Mouse (Mus musculus) limb, embryonic 10.5 days (tissue): ENCODE data around the gene Slc3a2. TPM values are rescaled to one million over a fixed set of nuclear protein-coding genes. Genes with fewer than 3 reads are reported as not detected.
"Not testable (repeated sequence)": the region's sequence is repeated elsewhere in the genome, so short reads cannot be mapped to it uniquely, and the experiment has no call there.

Experiments used
- DNase-seq: peaks from one replicate; pipeline ENCODE4 v3.0.0-alpha.2; 2017; ENCODE audit warnings: low spot score
- H3K27ac ChIP-seq: fragments of 300-500 bp; sonication (generic); 2 replicates; pipeline ENCODE4 v1.5.1; 2016; ENCODE audit warnings: mild to moderate bottlenecking
- H3K27me3 ChIP-seq: fragments of 300-500 bp; sonication (generic); 2 replicates; pipeline ENCODE4 v1.6.1; 2016; ENCODE audit warnings: low read depth, mild to moderate bottlenecking; ENCODE audit not compliant: poor library complexity, severe bottlenecking
- H3K36me3 ChIP-seq: fragments of 300-500 bp; sonication (generic); 2 replicates; pipeline ENCODE4 v1.6.1; 2016; ENCODE audit warnings: mild to moderate bottlenecking, moderate library complexity
- H3K4me1 ChIP-seq: fragments of 300-500 bp; sonication (generic); 2 replicates; pipeline ENCODE4 v1.6.1; 2016
- H3K4me3 ChIP-seq: fragments of 300-500 bp; sonication (generic); 2 replicates; pipeline ENCODE4 v1.5.1; 2016; ENCODE audit warnings: mild to moderate bottlenecking, moderate library complexity
- H3K9me3 ChIP-seq: fragments of 300-500 bp; sonication (generic); replicated peaks from 2 replicates; pipeline ENCODE4 v1.6.1; 2016; ENCODE audit warnings: mild to moderate bottlenecking
- WGBS: fragments of 180-500 bp; shearing (Covaris S2); methylation state at CpG from one replicate; pipeline ENCODE4 v1.1.7; 2016; 5-methylcytosine and 5-hydroxymethylcytosine counted together
- polyA plus RNA-seq: library from polyadenylated mRNA; unstranded; fragments of >200 nt; fragmentation: Nextera tagmentation; extraction: Ambion mirVana; gene quantifications from 2 replicates; pipeline ENCODE4 v1.2.1, GENCODE M21; 2016

Gene Slc3a2
- polyA plus RNA-seq, 1 experiment from 2014 or later = 119 TPM

GRCm38 (mm10) chr19:8741243-8741869, 18.2 kb upstream of the Slc3a2 start, which contains the start of gene Stx5a:
TSS of gene Stx5a (plus strand) at chr19:8741413.
- H3K4me1 ChIP-seq = peaks cover 24% of the 10 kb centered on the region
- peak within 1 kb of the TSS; percentile 87 for H3K4me3 ChIP-seq
- peaks cover 78% of the 10 kb centered on the region for H3K36me3 ChIP-seq
- no peaks in the 10 kb centered on the region for H3K9me3 ChIP-seq
- DNase-seq = peak; percentile 93
- H3K27ac ChIP-seq = peak within 1 kb of the TSS; percentile 95
- WGBS = under 1% methylated on average over 36 of the region's 36 CpGs
- H3K27me3 ChIP-seq = no peaks in the 10 kb centered on the region

DNA sequence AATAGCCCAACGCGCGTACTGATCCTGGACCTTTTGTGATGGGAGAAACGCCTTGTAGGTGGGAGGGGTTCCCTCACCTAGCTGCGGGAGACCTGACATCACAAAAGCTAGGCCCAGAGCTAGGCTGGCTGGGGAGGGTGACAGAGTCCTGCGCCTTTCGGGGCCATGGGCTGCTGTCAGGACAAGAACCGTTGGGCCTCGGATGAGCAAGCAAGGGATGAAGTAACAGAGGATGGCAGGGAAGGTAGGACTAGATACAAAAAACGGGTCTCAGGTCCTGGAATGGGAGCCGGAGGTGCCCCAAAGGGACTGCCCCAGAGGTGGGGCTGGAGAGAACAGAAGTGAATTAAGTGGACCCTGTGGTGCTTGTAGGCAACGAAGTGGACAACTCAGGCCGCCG, 17.4 kb upstream of the Slc3a2 start, which contains the start of gene 1700092M07Rik:
Gene 1700092M07Rik, plus strand, starts transcription at position 116 of the 400 bp plus-strand sequence.
- Histone ChIP-seq H3K4me3 (peak within 1 kb of the TSS; percentile 87), H3K27me3 (no peaks in the 10 kb centered on the region), H3K9me3 (no peaks in the 10 kb centered on the region), H3K36me3 (peaks cover 71% of the 10 kb centered on the region), H3K4me1 (peaks cover 24% of the 10 kb centered on the region), H3K27ac (peak within 1 kb of the TSS; percentile 95)
- DNase-seq = no peak
- 75% methylated on average over 14 of the region's 14 CpGs for WGBS

DNA sequence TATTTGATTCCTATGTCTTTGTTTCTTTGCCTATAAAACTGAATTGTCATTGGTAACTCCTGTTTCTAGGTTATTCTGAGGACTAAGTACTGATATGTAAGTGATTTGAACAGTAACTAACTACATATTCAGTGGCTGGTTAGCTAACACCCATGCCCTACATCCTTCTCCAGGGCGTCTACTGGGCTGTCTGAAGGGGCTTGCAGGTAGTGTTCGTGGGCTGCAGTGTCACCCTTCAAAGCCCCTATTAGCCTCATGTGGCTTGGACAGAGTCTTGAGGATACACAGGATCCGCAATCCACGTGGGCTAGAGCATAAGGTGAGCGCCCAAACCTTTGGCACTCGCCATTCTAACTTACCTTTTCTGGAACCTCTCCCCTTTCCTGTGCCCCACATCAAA, 16.5 kb upstream of the Slc3a2 start:
- 88% methylated on average over 6 of the region's 6 CpGs for WGBS
- H3K36me3 ChIP-seq = peaks cover 61% of the 10 kb centered on the region
- no peaks in the 10 kb centered on the region for H3K9me3 ChIP-seq
- no peaks in the 10 kb centered on the region for H3K27me3 ChIP-seq
- DNase-seq = no peak
- no peak overlapping the region for H3K27ac ChIP-seq
- no peak overlapping the region for H3K4me3 ChIP-seq
- peaks cover 29% of the 10 kb centered on the region for H3K4me1 ChIP-seq

DNA sequence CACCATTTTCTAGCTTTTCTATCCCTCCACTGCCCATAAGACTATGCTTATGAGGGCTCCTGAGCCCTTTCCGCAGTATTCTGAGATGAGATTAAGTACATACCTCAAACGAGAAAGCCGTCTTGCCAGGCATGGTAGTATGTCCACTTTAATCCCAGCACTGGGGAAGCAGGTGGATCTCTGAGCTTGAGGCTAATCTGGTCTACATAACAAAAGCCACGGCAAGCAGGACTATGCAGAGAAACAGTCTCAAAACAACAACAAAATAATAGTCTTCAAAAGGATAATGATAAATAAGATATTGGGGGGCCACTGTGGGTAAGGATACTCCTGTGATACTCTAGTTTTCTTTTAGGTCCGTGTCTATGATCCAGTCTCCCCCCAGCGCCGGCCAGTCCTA, 15.7 kb upstream of the Slc3a2 start:
- H3K9me3 ChIP-seq = no peaks in the 10 kb centered on the region
- 92% methylated on average over 7 of the region's 7 CpGs for WGBS
- peaks cover 29% of the 10 kb centered on the region for H3K4me1 ChIP-seq
- H3K4me3 ChIP-seq = no peak overlapping the region
- H3K27ac ChIP-seq = no peak overlapping the region
- H3K27me3 ChIP-seq = no peaks in the 10 kb centered on the region
- DNase-seq = no peak
- H3K36me3 ChIP-seq = peaks cover 54% of the 10 kb centered on the region

GRCm38 (mm10) chr19:8736160-8736467, 12.9 kb upstream of the Slc3a2 start:
- DNase-seq = no peak
- Histone ChIP-seq H3K9me3 (no peaks in the 10 kb centered on the region), H3K27ac (peak overlapping the region; percentile 84), H3K4me3 (peak overlapping the region; percentile 67), H3K4me1 (peaks cover 17% of the 10 kb centered on the region), H3K27me3 (no peaks in the 10 kb centered on the region), H3K36me3 (peaks cover 41% of the 10 kb centered on the region)
- WGBS = 2% methylated on average over 11 of the region's 11 CpGs

- peak within 1 kb of the TSS; percentile 84 for H3K27ac ChIP-seq
- under 1% methylated on average over 32 of the region's 32 CpGs for WGBS
- peak; percentile 95 for DNase-seq
- peaks cover 12% of the 10 kb centered on the region for H3K4me1 ChIP-seq
- H3K4me3 ChIP-seq = peak within 1 kb of the TSS; percentile 67
- H3K9me3 ChIP-seq = no peaks in the 10 kb centered on the region
- no peaks in the 10 kb centered on the region for H3K27me3 ChIP-seq
- H3K36me3 ChIP-seq = peaks cover 36% of the 10 kb centered on the region
Observed at GRCm38 (mm10) chr19:8735389-8736159, 12.4 kb upstream of the Slc3a2 start, which contains the start of gene Wdr74. TSS of gene Wdr74 (plus strand) at chr19:8735827.

- no peak for DNase-seq
- Histone ChIP-seq H3K27me3 (no peaks in the 10 kb centered on the region), H3K4me1 (peaks cover 9% of the 10 kb centered on the region; the same call in 1 of the 2 replicates), H3K4me3 (no peak overlapping the region), H3K9me3 (no peaks in the 10 kb centered on the region), H3K36me3 (peaks cover 24% of the 10 kb centered on the region), H3K27ac (no peak overlapping the region)
- 80% methylated on average over 3 of the region's 3 CpGs for WGBS
Observed at GRCm38 (mm10) chr19:8734334-8734733, 11.2 kb upstream of the Slc3a2 start.

DNA sequence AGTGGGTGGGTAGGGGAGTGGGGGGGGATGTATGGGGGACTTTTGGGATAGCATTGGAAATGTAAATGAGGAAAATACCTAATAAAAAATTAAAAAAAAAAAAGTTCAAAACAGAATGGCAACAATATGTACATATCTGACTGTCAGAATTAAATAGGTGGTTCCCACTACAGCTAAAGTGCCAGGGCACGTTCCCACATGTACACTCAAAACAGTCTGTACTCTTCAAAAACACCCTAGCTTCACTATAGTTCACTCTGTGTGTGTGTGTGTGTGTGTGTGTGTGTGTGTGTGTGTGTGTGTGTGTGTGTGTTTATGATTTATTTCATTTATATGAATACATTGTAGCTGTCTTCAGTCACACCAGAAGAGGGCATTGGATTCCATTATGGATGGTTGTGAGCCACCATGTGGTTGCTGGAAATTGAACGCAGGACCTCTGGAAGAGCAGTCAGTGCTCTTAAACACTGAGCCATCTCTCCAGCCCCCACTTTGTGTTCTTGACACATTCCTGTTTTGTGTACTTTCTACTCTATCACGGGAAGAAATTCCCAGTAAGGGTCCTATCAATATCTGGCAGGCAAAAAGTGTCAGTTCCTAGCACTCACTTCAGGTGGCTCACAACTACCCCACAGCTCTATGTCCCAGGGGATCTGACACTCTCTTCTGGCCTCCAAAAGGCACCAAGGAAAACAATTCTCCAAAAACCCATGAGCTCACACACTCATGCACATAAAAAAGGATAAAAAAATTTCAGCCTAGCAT, 5.3 kb upstream of the Slc3a2 start:
- H3K27me3 ChIP-seq, DNase-seq, H3K4me3 ChIP-seq, H3K9me3 ChIP-seq, H3K27ac ChIP-seq, H3K4me1 ChIP-seq: not testable (repeated sequence)
- peaks cover 28% of the 10 kb centered on the region for H3K36me3 ChIP-seq
- WGBS = 48% methylated on average over 3 of the region's 3 CpGs

DNA sequence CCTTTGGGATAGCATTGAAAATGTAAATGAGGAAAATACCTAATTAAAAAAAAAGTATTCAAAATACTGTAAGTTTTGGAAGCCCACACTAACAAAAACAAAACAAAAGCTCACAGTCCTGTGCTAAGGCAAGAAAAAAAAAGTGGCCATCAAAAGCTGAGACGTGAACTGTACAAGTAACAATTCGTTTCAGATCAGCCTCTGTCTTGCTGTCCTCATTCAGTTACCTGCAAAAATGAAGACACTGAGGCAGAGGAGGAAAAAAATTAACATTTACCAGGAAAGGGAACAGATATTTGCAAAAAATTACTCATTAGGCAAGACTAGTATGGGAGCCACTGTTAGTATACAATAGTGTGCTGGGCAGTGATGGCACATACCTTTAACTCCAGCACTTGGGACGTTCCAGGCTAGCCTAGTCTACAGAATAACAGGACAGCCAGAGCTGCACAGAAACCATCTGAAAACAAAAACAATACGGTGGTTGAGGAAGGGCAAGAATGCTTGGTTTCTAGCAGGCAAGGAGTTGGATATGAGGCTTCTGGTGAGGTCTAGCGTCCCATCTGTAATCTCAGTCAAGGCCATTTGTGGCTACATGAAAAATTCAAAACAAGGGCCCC, 4.4 kb upstream of the Slc3a2 start:
- DNase-seq = no peak
- Histone ChIP-seq H3K27me3 (no peaks in the 10 kb centered on the region), H3K4me1 (peaks cover 8% of the 10 kb centered on the region), H3K36me3 (peaks cover 28% of the 10 kb centered on the region), H3K9me3 (no peaks in the 10 kb centered on the region), H3K4me3 (no peak overlapping the region), H3K27ac (no peak overlapping the region)
- WGBS = 28% methylated on average over 5 of the region's 5 CpGs

- Histone ChIP-seq H3K4me3 (peak overlapping the region; percentile 68; the same call in 1 of the 2 replicates), H3K36me3 (peaks cover 28% of the 10 kb centered on the region), H3K4me1 (peaks cover 14% of the 10 kb centered on the region), H3K27ac (no peak overlapping the region), H3K9me3 (no peaks in the 10 kb centered on the region), H3K27me3 (no peaks in the 10 kb centered on the region)
- no peak for DNase-seq
- 10% methylated on average over 3 of the region's 3 CpGs for WGBS
Observed at GRCm38 (mm10) chr19:8726609-8727390, 3.6 kb upstream of the Slc3a2 start.

- Histone ChIP-seq H3K36me3 (peaks cover 28% of the 10 kb centered on the region), H3K4me3 (peak overlapping the region; percentile 68), H3K27ac (peak overlapping the region; percentile 93; the same call in 1 of the 2 replicates), H3K9me3 (no peaks in the 10 kb centered on the region), H3K4me1 (peaks cover 14% of the 10 kb centered on the region), H3K27me3 (no peaks in the 10 kb centered on the region)
- 59% methylated on average over 4 of the region's 4 CpGs for WGBS
- no peak for DNase-seq
Observed at GRCm38 (mm10) chr19:8725081-8725613, 2.0 kb upstream of the Slc3a2 start.

DNA sequence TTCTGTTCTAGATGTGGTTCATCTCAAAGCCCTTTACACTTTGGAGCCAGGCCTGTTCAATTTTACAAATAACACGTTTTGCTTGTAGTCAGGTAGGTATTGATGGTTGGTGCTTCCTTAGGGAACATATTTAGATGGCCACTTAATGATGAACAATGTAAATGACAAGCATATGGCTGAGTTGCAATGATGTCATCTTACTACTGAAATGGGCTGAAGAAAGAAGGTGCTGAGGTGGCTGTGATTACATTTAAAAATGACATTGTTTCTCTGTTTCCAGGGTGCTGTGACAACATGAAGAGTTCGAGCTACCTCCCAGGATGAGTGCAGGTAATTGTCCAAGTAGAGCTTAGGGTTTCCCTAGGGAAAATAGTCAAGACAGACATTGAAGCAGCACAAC, 1.2 kb upstream of the Slc3a2 start:
- H3K9me3 ChIP-seq = no peaks in the 10 kb centered on the region
- no peaks in the 10 kb centered on the region for H3K27me3 ChIP-seq
- DNase-seq = no peak
- WGBS = 1% methylated on average over 2 of the region's 2 CpGs
- H3K4me3 ChIP-seq = peak overlapping the region; percentile 68
- H3K27ac ChIP-seq = peak overlapping the region; percentile 93
- peaks cover 14% of the 10 kb centered on the region for H3K4me1 ChIP-seq
- peaks cover 28% of the 10 kb centered on the region for H3K36me3 ChIP-seq
